Mouse (Mus musculus): ENCODE data around the gene Cux2. TPM values are rescaled to one million over a fixed set of nuclear protein-coding genes. Genes with fewer than 3 reads are reported as not detected.

Gene Cux2
- polyA plus RNA-seq, 1 experiment from 2014 or later = 19.7 TPM

DNA sequence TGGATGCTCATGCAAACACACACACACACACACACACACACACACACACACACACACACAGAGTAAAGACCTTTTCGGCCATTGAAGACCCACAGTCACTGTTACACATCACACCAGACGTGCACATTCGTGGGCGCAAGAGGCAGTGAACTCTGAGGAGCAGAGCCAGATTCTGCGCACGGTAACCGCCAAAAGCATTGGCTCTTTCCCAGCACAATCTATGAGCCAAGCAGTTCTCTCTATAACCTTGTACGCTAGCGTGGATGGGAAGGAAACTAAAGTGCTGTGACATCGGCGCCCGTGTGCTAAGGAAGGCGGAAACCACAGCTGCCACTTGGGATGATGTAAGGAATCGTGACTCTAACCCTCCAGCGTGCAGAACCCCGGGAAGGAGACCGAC, 171.2 kb downstream of the Cux2 start:
- Histone ChIP-seq H3K36me3 (peaks cover 49% of the 10 kb centered on the region), H3K27ac (replicated peaks) (no peak overlapping the region), H3K4me2 (replicated peaks) (no peak overlapping the region), H3K4me1 (no peaks in the 10 kb centered on the region), H3K27me3 (peaks cover 4% of the 10 kb centered on the region; the same call in 1 of the 2 replicates), H3K4me3 (no peak overlapping the region), H3K9me3 (no peaks in the 10 kb centered on the region), H3K9ac (replicated peaks) (no peak overlapping the region)
- no peak for ATAC-seq (ENCODE audit: low FRiP score, low read depth)
- WGBS = 90% methylated on average over 17 of the region's 17 CpGs

DNA sequence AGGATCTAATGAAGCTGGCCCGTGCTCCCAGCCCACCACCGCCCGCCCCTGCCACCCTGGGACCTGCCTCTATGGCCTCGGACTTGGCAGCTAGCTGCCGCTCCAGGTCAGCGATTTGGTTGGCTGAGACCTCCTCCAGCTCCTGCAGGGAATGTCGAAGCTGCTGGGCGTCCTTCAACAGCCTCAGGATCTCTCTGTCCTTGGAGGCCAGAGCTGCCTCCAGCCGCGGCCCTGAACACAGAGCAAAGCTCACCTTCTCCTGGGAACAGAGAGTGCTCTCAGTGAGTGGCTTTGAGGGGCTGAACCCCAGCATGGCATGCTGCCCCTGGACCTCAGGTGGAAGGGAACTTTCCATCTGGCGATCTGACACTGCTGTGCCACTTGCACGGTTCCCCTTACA, 173.0 kb downstream of the Cux2 start:
- no peak overlapping the region for H3K9ac ChIP-seq (replicated peaks)
- no peak for ATAC-seq (ENCODE audit: low FRiP score, low read depth)
- H3K27ac ChIP-seq (replicated peaks) = no peak overlapping the region
- H3K27me3 ChIP-seq = no peaks in the 10 kb centered on the region
- no peaks in the 10 kb centered on the region for H3K4me1 ChIP-seq
- no peak overlapping the region for H3K4me3 ChIP-seq
- no peak overlapping the region for H3K4me2 ChIP-seq (replicated peaks)
- 84% methylated on average over 12 of the region's 12 CpGs for WGBS
- no peaks in the 10 kb centered on the region for H3K9me3 ChIP-seq
- peaks cover 49% of the 10 kb centered on the region for H3K36me3 ChIP-seq

DNA sequence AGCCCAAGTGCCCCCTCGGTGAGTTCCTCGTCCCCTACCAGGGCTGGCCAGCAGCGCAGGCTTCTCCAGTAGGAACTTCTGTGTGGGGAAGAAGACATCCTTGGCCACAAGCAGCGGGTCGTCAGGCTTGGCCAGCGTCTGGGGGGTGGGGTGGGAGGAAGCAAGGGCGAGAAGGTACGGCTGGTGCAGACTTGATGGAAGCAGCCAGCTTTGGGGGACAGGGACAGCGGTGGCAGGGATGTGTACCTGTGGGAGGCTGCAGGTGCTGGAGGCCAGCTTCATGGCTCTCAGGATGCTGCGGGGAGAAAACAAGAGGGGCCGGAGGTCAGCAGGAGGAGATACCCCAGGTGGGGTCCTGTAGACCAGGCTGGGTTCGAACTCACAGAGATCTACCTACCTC, 174.9 kb downstream of the Cux2 start:
- no peak overlapping the region for H3K27ac ChIP-seq (replicated peaks)
- H3K36me3 ChIP-seq = peaks cover 53% of the 10 kb centered on the region
- no peak overlapping the region for H3K4me3 ChIP-seq
- no peak overlapping the region for H3K4me2 ChIP-seq (replicated peaks)
- H3K27me3 ChIP-seq = no peaks in the 10 kb centered on the region
- no peak for ATAC-seq (ENCODE audit: low FRiP score, low read depth)
- H3K9ac ChIP-seq (replicated peaks) = no peak overlapping the region
- H3K9me3 ChIP-seq = no peaks in the 10 kb centered on the region
- no peaks in the 10 kb centered on the region for H3K4me1 ChIP-seq
- WGBS = 91% methylated on average over 12 of the region's 12 CpGs

DNA sequence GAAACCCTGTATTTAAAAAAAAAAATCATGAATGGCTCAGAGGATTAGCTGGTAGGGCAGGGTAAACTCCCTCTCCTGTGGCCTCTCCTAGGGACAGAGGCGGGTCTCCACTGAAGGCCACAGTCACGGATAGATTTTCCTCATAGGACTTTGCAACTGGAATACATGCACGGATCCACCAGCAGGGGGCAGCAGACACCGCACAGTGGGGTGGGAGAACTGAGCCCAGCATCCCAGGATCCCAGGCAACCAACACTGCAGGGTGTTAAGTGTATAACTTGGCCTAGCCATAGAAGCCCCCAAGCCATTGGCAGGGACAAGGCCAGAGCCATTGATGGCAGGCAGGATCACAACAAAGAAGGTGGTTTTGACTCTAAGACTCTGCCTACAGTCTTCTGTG, 177.7 kb downstream of the Cux2 start:
- ATAC-seq (ENCODE audit: low FRiP score, low read depth) = peak; percentile 49; the same call in 1 of the 2 replicates
- Histone ChIP-seq H3K36me3 (peaks cover 62% of the 10 kb centered on the region), H3K27me3 (no peaks in the 10 kb centered on the region), H3K4me1 (no peaks in the 10 kb centered on the region), H3K27ac (replicated peaks) (no peak overlapping the region), H3K4me3 (no peak overlapping the region), H3K9ac (replicated peaks) (no peak overlapping the region), H3K4me2 (replicated peaks) (no peak overlapping the region), H3K9me3 (no peaks in the 10 kb centered on the region)
- 7% methylated on average over 4 of the region's 4 CpGs for WGBS

DNA sequence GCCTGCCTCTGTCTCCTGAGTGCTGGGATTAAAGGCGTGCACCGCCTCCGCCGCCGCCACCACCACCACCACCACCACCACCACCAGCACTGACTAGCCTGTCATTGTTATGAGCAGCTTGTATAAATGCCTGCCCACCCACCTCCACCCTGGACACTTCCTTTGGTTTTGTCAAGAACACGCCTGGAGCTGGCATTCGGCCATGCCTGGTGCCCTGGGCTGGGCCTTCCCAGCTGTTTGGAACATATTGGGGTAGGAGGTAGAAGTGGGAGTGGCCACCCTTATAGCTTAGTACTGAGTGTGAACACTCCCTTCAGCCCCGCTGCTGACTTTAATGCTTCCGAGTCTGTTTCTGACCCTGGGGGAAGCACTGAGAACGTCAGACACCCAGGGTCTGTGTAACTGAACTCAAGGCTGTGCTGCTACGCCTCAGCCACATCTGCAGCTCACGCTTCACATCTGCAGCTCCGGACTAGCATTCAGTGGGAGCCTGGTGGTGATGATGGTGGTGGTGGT, 178.3 kb downstream of the Cux2 start:
- ATAC-seq (ENCODE audit: low FRiP score, low read depth) = no peak
- WGBS = 88% methylated on average over 13 of the region's 13 CpGs

DNA sequence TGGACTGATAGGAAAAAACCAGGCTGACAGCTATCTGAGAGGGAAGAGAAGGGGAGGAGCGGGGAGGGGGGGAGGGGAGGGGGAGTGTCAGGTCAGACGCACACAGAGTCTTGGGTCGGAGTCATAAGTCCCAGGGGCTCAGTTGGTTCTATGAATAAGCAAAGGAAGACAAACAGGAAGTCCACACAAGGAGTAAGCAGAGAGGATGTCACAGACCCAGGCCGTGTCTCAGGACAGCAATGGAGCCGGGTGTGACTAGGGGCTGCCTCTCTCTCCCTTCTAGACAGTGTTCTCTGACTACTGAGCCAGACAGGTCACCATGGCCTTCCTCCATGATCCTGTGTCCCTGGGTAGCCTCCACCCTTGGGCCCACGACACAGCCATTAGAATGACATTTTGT, 179.1 kb downstream of the Cux2 start:
- no peak overlapping the region for H3K9ac ChIP-seq (replicated peaks)
- H3K4me3 ChIP-seq = no peak overlapping the region
- no peak for ATAC-seq (ENCODE audit: low FRiP score, low read depth)
- no peaks in the 10 kb centered on the region for H3K4me1 ChIP-seq
- no peaks in the 10 kb centered on the region for H3K9me3 ChIP-seq
- no peaks in the 10 kb centered on the region for H3K27me3 ChIP-seq
- H3K36me3 ChIP-seq = peaks cover 56% of the 10 kb centered on the region
- H3K4me2 ChIP-seq (replicated peaks) = no peak overlapping the region
- no peak overlapping the region for H3K27ac ChIP-seq (replicated peaks)
- WGBS = 82% methylated on average over 6 of the region's 6 CpGs

More for the DNA sequence above, 178.3 kb downstream of the Cux2 start:
- H3K27ac ChIP-seq (replicated peaks) = no peak overlapping the region
- no peak overlapping the region for H3K4me2 ChIP-seq (replicated peaks)
- peaks cover 63% of the 10 kb centered on the region for H3K36me3 ChIP-seq
- H3K9me3 ChIP-seq = no peaks in the 10 kb centered on the region
- no peaks in the 10 kb centered on the region for H3K27me3 ChIP-seq
- no peak overlapping the region for H3K9ac ChIP-seq (replicated peaks)
- H3K4me1 ChIP-seq = no peaks in the 10 kb centered on the region
- H3K4me3 ChIP-seq = no peak overlapping the region

DNA sequence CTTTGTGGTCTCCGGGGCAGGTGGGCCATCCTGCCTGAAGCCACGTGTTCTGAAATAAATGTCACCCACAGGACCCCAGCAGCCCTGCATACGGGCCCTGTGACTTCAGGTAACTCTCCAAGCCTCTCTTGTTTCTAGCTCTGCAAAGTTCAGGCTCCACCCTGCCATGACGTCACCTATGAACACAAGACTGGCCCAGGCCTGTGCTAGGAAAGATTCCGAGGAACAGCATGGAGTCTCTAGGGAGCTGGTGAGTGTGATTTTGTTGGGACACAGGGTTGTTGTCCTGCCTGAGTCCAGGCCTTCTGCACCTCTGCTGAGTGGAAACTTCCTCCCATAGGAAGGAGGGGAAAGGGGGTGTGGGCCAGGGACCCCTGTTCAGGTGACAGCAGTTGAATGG, 181.9 kb downstream of the Cux2 start:
- Histone ChIP-seq H3K9me3 (no peaks in the 10 kb centered on the region), H3K4me3 (no peak overlapping the region), H3K27me3 (no peaks in the 10 kb centered on the region), H3K9ac (replicated peaks) (no peak overlapping the region), H3K36me3 (peaks cover 35% of the 10 kb centered on the region), H3K4me2 (replicated peaks) (no peak overlapping the region), H3K27ac (replicated peaks) (no peak overlapping the region), H3K4me1 (peaks cover 4% of the 10 kb centered on the region; the same call in 1 of the 2 replicates)
- no peak for ATAC-seq (ENCODE audit: low FRiP score, low read depth)
- WGBS = 75% methylated on average over 5 of the region's 5 CpGs

DNA sequence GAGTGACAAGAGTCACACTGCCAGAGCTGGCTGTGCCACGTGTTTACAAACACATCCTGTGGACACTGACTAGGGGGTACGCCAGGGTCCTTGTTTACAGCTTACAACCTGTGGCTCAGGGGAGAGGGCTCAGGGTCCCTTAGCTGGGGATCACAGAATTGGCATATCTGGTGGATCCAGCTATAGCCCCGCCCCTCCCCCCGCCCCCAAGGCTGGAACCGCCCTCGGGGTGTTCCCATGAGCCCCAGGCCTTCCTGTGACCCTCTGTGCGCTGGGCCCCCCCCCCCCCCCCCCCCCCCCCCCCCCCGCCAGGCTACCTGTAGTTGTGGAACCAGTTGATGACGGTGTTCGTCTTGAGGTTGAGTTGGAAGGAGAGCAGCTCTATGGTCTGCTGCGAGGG, 185.6 kb downstream of the Cux2 start:
- no peak overlapping the region for H3K27ac ChIP-seq (replicated peaks)
- ATAC-seq (ENCODE audit: low FRiP score, low read depth) = no peak
- peaks cover 4% of the 10 kb centered on the region; the same call in 1 of the 2 replicates for H3K4me1 ChIP-seq
- H3K27me3 ChIP-seq = no peaks in the 10 kb centered on the region
- H3K9ac ChIP-seq (replicated peaks) = no peak overlapping the region
- no peak overlapping the region for H3K4me3 ChIP-seq
- H3K4me2 ChIP-seq (replicated peaks) = 0 out of 2 replicates have a peak overlapping the region, but pooled peaks have one; percentile 17
- peaks cover 39% of the 10 kb centered on the region for H3K36me3 ChIP-seq
- peaks cover 7% of the 10 kb centered on the region; the same call in 1 of the 2 replicates for H3K9me3 ChIP-seq
- WGBS = 9% methylated on average over 7 of the region's 11 CpGs

DNA sequence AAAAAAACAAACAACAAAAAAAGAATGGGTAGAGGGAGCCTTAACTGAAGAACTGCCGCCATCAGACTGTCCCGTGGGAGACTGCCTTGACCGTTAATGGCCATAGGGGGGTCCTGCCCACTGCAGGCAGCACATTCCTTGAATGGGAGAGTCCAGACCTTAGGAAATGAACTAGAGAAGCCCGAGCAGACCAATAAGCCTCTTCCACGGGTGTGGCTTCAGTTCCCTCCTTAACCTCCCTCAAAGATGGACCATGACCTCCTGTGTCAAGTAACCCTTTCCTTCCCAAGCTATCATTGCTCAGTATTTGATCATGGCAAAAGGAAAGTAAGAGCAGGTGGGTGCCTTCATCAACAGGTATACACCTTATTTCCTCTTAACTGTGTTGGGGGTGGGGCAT, 187.9 kb downstream of the Cux2 start:
- ATAC-seq (ENCODE audit: low FRiP score, low read depth) = no peak
- H3K9me3 ChIP-seq = peaks cover 7% of the 10 kb centered on the region; the same call in 1 of the 2 replicates
- H3K4me3 ChIP-seq = no peak overlapping the region
- peaks cover 28% of the 10 kb centered on the region for H3K36me3 ChIP-seq
- 57% methylated on average over 5 of the region's 5 CpGs for WGBS
- no peak overlapping the region for H3K4me2 ChIP-seq (replicated peaks)
- peaks cover 4% of the 10 kb centered on the region; the same call in 1 of the 2 replicates for H3K4me1 ChIP-seq
- no peak overlapping the region for H3K9ac ChIP-seq (replicated peaks)
- no peaks in the 10 kb centered on the region for H3K27me3 ChIP-seq
- H3K27ac ChIP-seq (replicated peaks) = no peak overlapping the region

DNA sequence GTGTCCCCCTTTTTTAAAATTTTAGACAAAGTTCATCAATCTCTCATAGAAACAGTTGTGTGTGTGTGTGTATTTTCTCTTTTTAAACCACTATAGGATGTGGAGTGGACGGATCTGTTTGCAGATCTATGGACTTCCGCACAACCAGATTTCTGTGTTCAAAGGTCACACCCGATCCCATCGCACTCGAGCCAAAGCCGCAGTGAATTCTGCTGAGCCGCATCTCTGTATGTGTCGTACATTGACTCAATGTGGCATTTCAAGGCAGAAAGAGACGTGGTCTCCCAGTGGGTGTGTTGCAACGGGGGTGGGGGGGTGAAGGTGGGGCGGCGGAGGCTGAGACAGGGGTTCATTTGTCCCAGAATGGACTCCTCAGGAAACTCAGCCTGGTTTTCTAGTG, 191.5 kb downstream of the Cux2 start:
- H3K36me3 ChIP-seq = peaks cover 37% of the 10 kb centered on the region

DNA sequence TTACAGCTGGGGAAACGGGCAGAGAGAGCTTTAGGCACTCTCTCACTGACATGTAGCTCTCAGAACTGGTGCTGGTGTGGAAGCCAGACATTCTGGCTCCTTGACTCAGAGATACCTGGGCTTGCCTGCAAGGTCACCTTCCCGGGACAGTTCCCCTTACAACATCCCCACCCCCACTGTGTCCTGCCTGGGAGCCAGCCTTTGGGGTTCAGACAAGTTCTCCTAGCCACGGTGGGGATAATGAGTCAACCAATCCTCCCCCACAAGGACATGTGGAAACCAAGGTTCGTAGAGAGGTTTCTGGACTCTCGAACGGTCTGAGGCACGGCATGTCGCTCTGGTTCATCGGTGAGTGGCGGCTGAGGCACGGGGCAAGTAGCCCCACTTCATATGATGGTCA, 193.2 kb downstream of the Cux2 start:
- H3K4me3 ChIP-seq = no peak overlapping the region
- ATAC-seq (ENCODE audit: low FRiP score, low read depth) = no peak
- H3K27ac ChIP-seq (replicated peaks) = no peak overlapping the region
- H3K9me3 ChIP-seq = peaks cover 7% of the 10 kb centered on the region; the same call in 1 of the 2 replicates
- peaks cover 15% of the 10 kb centered on the region for H3K4me1 ChIP-seq
- no peak overlapping the region for H3K4me2 ChIP-seq (replicated peaks)
- H3K27me3 ChIP-seq = no peaks in the 10 kb centered on the region
- H3K36me3 ChIP-seq = peaks cover 54% of the 10 kb centered on the region
- WGBS = 88% methylated on average over 11 of the region's 11 CpGs
- H3K9ac ChIP-seq (replicated peaks) = no peak overlapping the region

More for the DNA sequence above, 191.5 kb downstream of the Cux2 start:
- Histone ChIP-seq H3K4me2 (replicated peaks) (no peak overlapping the region), H3K27ac (replicated peaks) (no peak overlapping the region), H3K9ac (replicated peaks) (no peak overlapping the region), H3K27me3 (no peaks in the 10 kb centered on the region), H3K4me1 (peaks cover 14% of the 10 kb centered on the region), H3K4me3 (no peak overlapping the region), H3K9me3 (peaks cover 7% of the 10 kb centered on the region; the same call in 1 of the 2 replicates)
- 89% methylated on average over 12 of the region's 12 CpGs for WGBS
- no peak for ATAC-seq (ENCODE audit: low FRiP score, low read depth)

DNA sequence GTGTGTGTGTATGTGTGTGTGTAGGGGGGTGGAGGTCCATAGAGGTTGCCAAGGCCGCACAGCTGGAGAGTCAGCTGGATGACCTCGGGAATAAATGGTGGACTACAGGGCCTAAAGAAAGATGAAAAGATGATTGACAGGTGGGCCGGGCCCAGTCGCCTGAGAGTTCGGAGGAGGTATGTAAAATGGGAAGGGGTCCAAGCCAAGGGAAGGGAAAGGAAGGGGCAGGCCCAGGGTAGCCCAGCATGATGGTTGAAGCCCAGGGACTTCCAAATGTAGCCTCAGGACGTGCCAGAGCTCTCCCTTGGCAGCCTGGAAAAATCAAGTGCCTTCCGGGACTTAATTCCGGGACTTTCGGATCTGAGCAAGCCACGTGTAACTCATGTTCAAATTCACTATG, 195.1 kb downstream of the Cux2 start:
- Histone ChIP-seq H3K27me3 (no peaks in the 10 kb centered on the region), H3K36me3 (peaks cover 44% of the 10 kb centered on the region), H3K9ac (replicated peaks) (no peak overlapping the region), H3K9me3 (no peaks in the 10 kb centered on the region), H3K4me3 (no peak overlapping the region), H3K4me1 (peaks cover 32% of the 10 kb centered on the region), H3K4me2 (replicated peaks) (no peak overlapping the region), H3K27ac (replicated peaks) (no peak overlapping the region)
- ATAC-seq (ENCODE audit: low FRiP score, low read depth) = no peak
- WGBS = 70% methylated on average over 10 of the region's 10 CpGs
